Mouse (Mus musculus): Measurements from ENCODE around the gene Slc26a6. TPM values are rescaled to one million over a fixed set of nuclear protein-coding genes. Genes with fewer than 3 reads are reported as not detected.

Slc26a6 gene
- total RNA-seq, 2 experiments from 2014 or later, result 8.5 to 10.9 TPM

- no peak for DNase-seq
Observed at GRCm38 (mm10) chr9:108955846-108956245, 102.8 kb downstream of the Slc26a6 start.

Small RNA genes lying within 50 kb of the gene (microRNA-seq; reads per million reads assigned to microRNA genes)
- not detected for gene Gm23156

Other genes with a start within 250 kb of the Slc26a6 start
- 10 to 100 TPM; 62.2 to 65.6 TPM for gene Arih2, start 203.9 kb upstream of the Slc26a6 start, total RNA-seq (2021)
- 100 to 1,000 TPM; 112 to 140 TPM for gene Slc25a20, start 191.2 kb upstream of the Slc26a6 start, total RNA-seq (2021)
- 10 to 100 TPM; 28.9 to 34.9 TPM for gene Prkar2a, start 164.0 kb upstream of the Slc26a6 start, total RNA-seq (2021)
- gene Ip6k2, start 69.5 kb upstream of the Slc26a6 start, total RNA-seq (2021), result 10 to 100 TPM; 77.3 to 99.4 TPM
- gene Nckipsd, start 44.9 kb upstream of the Slc26a6 start, total RNA-seq (2021), result 10 to 100 TPM in 1 of 2 experiments, 1 to 10 TPM in 1; 9.8 to 12.5 TPM
- 1 to 10 TPM; 3.0 to 5.8 TPM for gene Celsr3, start 27.0 kb upstream of the Slc26a6 start, total RNA-seq (2021)
- gene Tmem89, start 61.3 kb downstream of the Slc26a6 start, total RNA-seq (2021), result not detected
- gene Uqcrc1, start 83.3 kb downstream of the Slc26a6 start, total RNA-seq (2021), result 100 to 1,000 TPM; 632 to 663 TPM
- gene Col7a1, start 100.3 kb downstream of the Slc26a6 start, total RNA-seq (2021), result 1 to 10 TPM; 3.9 to 6.0 TPM
- 1 to 10 TPM in 1 of 2 experiments, not detected in 1; 1.1 TPM for gene Ucn2, start 132.7 kb downstream of the Slc26a6 start, total RNA-seq (2021)
- gene Pfkfb4, start 138.5 kb downstream of the Slc26a6 start, total RNA-seq (2021), result 10 to 100 TPM in 1 of 2 experiments, 1 to 10 TPM in 1; 4.8 to 13.2 TPM
- 100 to 1,000 TPM; 122 to 128 TPM for gene Shisa5, start 185.3 kb downstream of the Slc26a6 start, total RNA-seq (2021)
- gene Trex1, start 206.5 kb downstream of the Slc26a6 start, total RNA-seq (2021), result 10 to 100 TPM; 19.7 to 23.4 TPM
- gene Atrip, start 220.8 kb downstream of the Slc26a6 start, total RNA-seq (2021), result 10 to 100 TPM; 16.3 to 18.3 TPM
- 10 to 100 TPM; 15.6 to 20.1 TPM for gene Ccdc51, start 229.2 kb downstream of the Slc26a6 start, total RNA-seq (2021)
- 100 to 1,000 TPM; 384 to 426 TPM for gene Tma7, start 229.3 kb downstream of the Slc26a6 start, total RNA-seq (2021)
- 100 to 1,000 TPM in 1 of 2 experiments, 10 to 100 TPM in 1; 82.7 to 123 TPM for gene Plxnb1, start 242.1 kb downstream of the Slc26a6 start, total RNA-seq (2021)